Mouse (Mus musculus): ENCODE results near the gene Olfr397. TPM values are rescaled to one million over a fixed set of nuclear protein-coding genes. Genes with fewer than 3 reads are reported as not detected.

Olfr397 gene
- not detected for polyA plus RNA-seq (2014; fragmentation: Illumina TruSeq; extraction: RNeasy Lipid Tissue Mini Kit (QIAGEN cat#74804); ENCODE audit: insufficient read depth, low read depth, low replicate concordance)

DNA sequence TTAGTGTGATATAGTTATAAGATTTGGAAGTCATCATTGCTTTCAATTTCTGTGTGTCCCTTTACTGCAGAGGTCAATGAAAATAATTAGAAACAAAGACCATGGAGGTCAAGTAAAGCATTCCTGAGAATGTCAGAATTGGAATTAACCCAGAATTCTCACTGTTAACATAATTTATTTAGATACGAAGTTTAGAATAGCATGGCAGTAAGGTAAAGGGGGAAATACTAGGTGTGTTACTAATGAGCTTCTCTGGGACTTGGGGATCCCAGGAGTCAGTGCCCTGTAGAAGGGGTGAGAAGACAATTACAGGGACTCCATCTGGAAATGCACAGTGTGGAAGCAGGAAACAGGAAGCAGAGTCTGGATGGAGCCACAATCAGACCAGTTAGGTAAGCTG, at the start of gene Olfr397:
Gene Olfr397, plus strand, starts transcription at position 301 of the 400 bp plus-strand sequence.

DNA sequence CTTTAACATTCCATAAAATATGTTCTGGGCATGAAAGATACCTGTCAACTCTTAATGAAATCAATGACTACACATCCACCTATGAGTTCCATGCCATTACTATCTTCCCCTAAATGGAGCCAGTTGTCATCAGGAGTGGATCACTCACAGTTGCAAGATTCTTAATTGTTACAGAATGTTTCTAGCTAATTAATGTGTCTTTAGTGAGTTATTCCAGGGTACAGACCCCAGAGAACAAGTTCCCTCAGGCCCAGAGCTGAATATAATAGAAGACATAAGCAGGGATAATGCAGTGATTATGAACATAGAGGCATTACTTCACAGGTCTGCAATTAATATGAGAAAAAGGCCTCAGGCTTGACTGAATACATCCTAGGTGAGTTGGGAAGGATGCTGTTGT, 24.2 kb upstream of the Olfr397 start, which contains the start of gene Olfr23:
Gene Olfr23, plus strand, starts transcription at position 301 of the 400 bp plus-strand sequence.

DNA sequence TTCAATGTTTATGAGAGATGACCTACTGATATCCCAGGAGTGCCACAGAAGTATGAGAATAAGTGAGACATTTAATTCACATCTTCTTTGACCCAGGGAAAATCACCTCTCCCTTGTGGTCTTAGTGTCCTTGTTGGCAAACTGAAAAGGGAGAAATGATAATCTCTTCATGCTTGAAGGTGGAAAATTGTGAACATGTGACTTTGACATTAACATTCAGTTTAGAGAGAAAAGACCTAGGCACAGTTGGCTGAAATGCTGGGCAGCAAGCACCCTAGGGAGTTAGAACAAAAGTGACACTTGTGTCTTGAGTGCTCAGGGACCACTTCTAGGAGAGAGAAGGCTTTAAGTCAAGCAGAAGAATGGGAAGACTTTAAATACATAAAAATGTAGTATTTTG, 29.7 kb downstream of the Olfr397 start, which contains the start of gene Olfr398:
Gene Olfr398, minus strand, starts transcription at position 101 of the 400 bp plus-strand sequence.

Other genes with a start within 250 kb of the Olfr397 start
- gene Olfr389, start 180.1 kb upstream of the Olfr397 start, polyA plus RNA-seq (2014; fragmentation: Illumina TruSeq; extraction: RNeasy Lipid Tissue Mini Kit (QIAGEN cat#74804); ENCODE audit: insufficient read depth, low read depth, low replicate concordance) = not detected
- gene Olfr390, start 177.9 kb upstream of the Olfr397 start, polyA plus RNA-seq (2014; fragmentation: Illumina TruSeq; extraction: RNeasy Lipid Tissue Mini Kit (QIAGEN cat#74804); ENCODE audit: insufficient read depth, low read depth, low replicate concordance) = not detected
- gene Olfr391-ps, start 157.8 kb upstream of the Olfr397 start, polyA plus RNA-seq (2014; fragmentation: Illumina TruSeq; extraction: RNeasy Lipid Tissue Mini Kit (QIAGEN cat#74804); ENCODE audit: insufficient read depth, low read depth, low replicate concordance) = not detected
- gene Olfr392, start 143.8 kb upstream of the Olfr397 start, polyA plus RNA-seq (2014; fragmentation: Illumina TruSeq; extraction: RNeasy Lipid Tissue Mini Kit (QIAGEN cat#74804); ENCODE audit: insufficient read depth, low read depth, low replicate concordance) = not detected
- gene Olfr393, start 109.4 kb upstream of the Olfr397 start, polyA plus RNA-seq (2014; fragmentation: Illumina TruSeq; extraction: RNeasy Lipid Tissue Mini Kit (QIAGEN cat#74804); ENCODE audit: insufficient read depth, low read depth, low replicate concordance) = not detected
- not detected for gene Olfr394, start 70.0 kb upstream of the Olfr397 start, polyA plus RNA-seq (2014; fragmentation: Illumina TruSeq; extraction: RNeasy Lipid Tissue Mini Kit (QIAGEN cat#74804); ENCODE audit: insufficient read depth, low read depth, low replicate concordance)
- gene Olfr395, start 51.5 kb upstream of the Olfr397 start, polyA plus RNA-seq (2014; fragmentation: Illumina TruSeq; extraction: RNeasy Lipid Tissue Mini Kit (QIAGEN cat#74804); ENCODE audit: insufficient read depth, low read depth, low replicate concordance) = not detected
- not detected for gene Olfr23, start 24.1 kb upstream of the Olfr397 start, polyA plus RNA-seq (2014; fragmentation: Illumina TruSeq; extraction: RNeasy Lipid Tissue Mini Kit (QIAGEN cat#74804); ENCODE audit: insufficient read depth, low read depth, low replicate concordance)
- not detected for gene Olfr398, start 29.6 kb downstream of the Olfr397 start, polyA plus RNA-seq (2014; fragmentation: Illumina TruSeq; extraction: RNeasy Lipid Tissue Mini Kit (QIAGEN cat#74804); ENCODE audit: insufficient read depth, low read depth, low replicate concordance)
- not detected for gene Olfr139, start 95.7 kb downstream of the Olfr397 start, polyA plus RNA-seq (2014; fragmentation: Illumina TruSeq; extraction: RNeasy Lipid Tissue Mini Kit (QIAGEN cat#74804); ENCODE audit: insufficient read depth, low read depth, low replicate concordance)
- not detected for gene Olfr399, start 95.8 kb downstream of the Olfr397 start, polyA plus RNA-seq (2014; fragmentation: Illumina TruSeq; extraction: RNeasy Lipid Tissue Mini Kit (QIAGEN cat#74804); ENCODE audit: insufficient read depth, low read depth, low replicate concordance)
- not detected for gene Zfp616, start 109.1 kb downstream of the Olfr397 start, polyA plus RNA-seq (2014; fragmentation: Illumina TruSeq; extraction: RNeasy Lipid Tissue Mini Kit (QIAGEN cat#74804); ENCODE audit: insufficient read depth, low read depth, low replicate concordance)
- gene Olfr401, start 152.9 kb downstream of the Olfr397 start, polyA plus RNA-seq (2014; fragmentation: Illumina TruSeq; extraction: RNeasy Lipid Tissue Mini Kit (QIAGEN cat#74804); ENCODE audit: insufficient read depth, low read depth, low replicate concordance) = not detected
- not detected for gene Olfr402, start 192.7 kb downstream of the Olfr397 start, polyA plus RNA-seq (2014; fragmentation: Illumina TruSeq; extraction: RNeasy Lipid Tissue Mini Kit (QIAGEN cat#74804); ENCODE audit: insufficient read depth, low read depth, low replicate concordance)
- not detected for gene Olfr403, start 225.4 kb downstream of the Olfr397 start, polyA plus RNA-seq (2014; fragmentation: Illumina TruSeq; extraction: RNeasy Lipid Tissue Mini Kit (QIAGEN cat#74804); ENCODE audit: insufficient read depth, low read depth, low replicate concordance)

All from lung, adult 10 weeks (tissue).